Mouse (Mus musculus) large intestine, adult 2 months (tissue): ENCODE measurements around the gene Igfals. TPM values are rescaled to one million over a fixed set of nuclear protein-coding genes. Genes with fewer than 3 reads are reported as not detected.
A peak's percentile ranks its signal among the peaks of the same experiment; 100 is the strongest.

Experiments used
- DNase-seq: peaks from one replicate; pipeline ENCODE4 v3.0.0-alpha.2; 2012; ENCODE audit warnings: low read depth, low spot score
- WGBS: fragments of 180-500 bp; shearing (Covaris S2); methylation state at CpG from one replicate; pipeline ENCODE4 v1.1.7; 2018; 5-methylcytosine and 5-hydroxymethylcytosine counted together
- polyA plus RNA-seq: library from polyadenylated mRNA; depleted of rRNA; stranded (reverse); fragments of >200 nt; gene quantifications from 2 replicates; pipeline ENCODE4 v1.2.3, GENCODE M21; 2012

Igfals gene
- polyA plus RNA-seq, 1 experiment, result 1.4 TPM

- WGBS, result 85% methylated on average over 19 of the region's 19 CpGs
- DNase-seq, result no peak
Measured at GRCm38 (mm10) chr17:24890151-24891092, 24.6 kb downstream of the Igfals start.

GRCm38 (mm10) chr17:24891321-24891720 is 25.5 kb downstream of the Igfals start:
- no peak for DNase-seq
- WGBS, result 81% methylated on average over 13 of the region's 13 CpGs

GRCm38 (mm10) chr17:24892785-24893184 is 27.0 kb downstream of the Igfals start:
- no peak for DNase-seq
- 91% methylated on average over 12 of the region's 12 CpGs for WGBS

- DNase-seq, result no peak
- 91% methylated on average over 2 of the region's 2 CpGs for WGBS
Measured at GRCm38 (mm10) chr17:24893276-24893675, 27.5 kb downstream of the Igfals start.

- DNase-seq, result no peak
- 8% methylated on average over 31 of the region's 31 CpGs for WGBS
Measured at GRCm38 (mm10) chr17:24894061-24894994, 28.5 kb downstream of the Igfals start.

- under 1% methylated on average over 62 of the region's 62 CpGs for WGBS
- DNase-seq, result peak; percentile 64
Measured at GRCm38 (mm10) chr17:24894995-24895547, 29.3 kb downstream of the Igfals start, which contains the start of the genes Eme2 and Mrps34. TSS of gene Eme2 (minus strand) at chr17:24895087. TSS of gene Mrps34 (plus strand) at chr17:24895116.

- WGBS, result 3% methylated on average over 23 of the region's 23 CpGs
- DNase-seq, result no peak
Measured at GRCm38 (mm10) chr17:24895571-24896240, 29.9 kb downstream of the Igfals start.

- DNase-seq, result no peak
- WGBS, result 1% methylated on average over 50 of the region's 50 CpGs
Measured at GRCm38 (mm10) chr17:24896241-24896992, 30.6 kb downstream of the Igfals start, which contains the start of gene Nme3. TSS of gene Nme3 (plus strand) at chr17:24896500.

- 19% methylated on average over 11 of the region's 11 CpGs for WGBS
- no peak for DNase-seq
Measured at GRCm38 (mm10) chr17:24896993-24897269, 31.1 kb downstream of the Igfals start.

- WGBS, result 82% methylated on average over 4 of the region's 4 CpGs
- DNase-seq, result no peak
Measured at GRCm38 (mm10) chr17:24897600-24897999, 31.8 kb downstream of the Igfals start.

- 80% methylated on average over 4 of the region's 4 CpGs for WGBS
- DNase-seq, result no peak
Measured at GRCm38 (mm10) chr17:24898041-24898854, 32.5 kb downstream of the Igfals start.

- WGBS, result 80% methylated on average over 5 of the region's 5 CpGs
Measured at GRCm38 (mm10) chr17:24899153-24899552, 33.4 kb downstream of the Igfals start.

GRCm38 (mm10) chr17:24900014-24900413 is 34.2 kb downstream of the Igfals start:
- no peak for DNase-seq
- 90% methylated on average over 6 of the region's 6 CpGs for WGBS

More at GRCm38 (mm10) chr17:24899153-24899552, 33.4 kb downstream of the Igfals start:
- no peak for DNase-seq

GRCm38 (mm10) chr17:24902124-24902523 is 36.3 kb downstream of the Igfals start:
- WGBS, result 90% methylated on average over 5 of the region's 5 CpGs
- DNase-seq, result no peak

GRCm38 (mm10) chr17:24902671-24903474 is 37.1 kb downstream of the Igfals start:
- no peak for DNase-seq
- WGBS, result 70% methylated on average over 9 of the region's 9 CpGs

- 93% methylated on average over 9 of the region's 9 CpGs for WGBS
Measured at GRCm38 (mm10) chr17:24903767-24904166, 38.0 kb downstream of the Igfals start.

GRCm38 (mm10) chr17:24907591-24907990 is 41.8 kb downstream of the Igfals start:
- WGBS, result 86% methylated on average over 2 of the region's 2 CpGs
- no peak for DNase-seq

More at GRCm38 (mm10) chr17:24903767-24904166, 38.0 kb downstream of the Igfals start:
- no peak for DNase-seq
